Mouse (Mus musculus): ENCODE results near the gene Fstl3. TPM values are rescaled to one million over a fixed set of nuclear protein-coding genes. Genes with fewer than 3 reads are reported as not detected.

The Fstl3 gene
- total RNA-seq (2023): 1.5 to 3.1 TPM (median 1.8 TPM) in 4 replicates

DNA sequence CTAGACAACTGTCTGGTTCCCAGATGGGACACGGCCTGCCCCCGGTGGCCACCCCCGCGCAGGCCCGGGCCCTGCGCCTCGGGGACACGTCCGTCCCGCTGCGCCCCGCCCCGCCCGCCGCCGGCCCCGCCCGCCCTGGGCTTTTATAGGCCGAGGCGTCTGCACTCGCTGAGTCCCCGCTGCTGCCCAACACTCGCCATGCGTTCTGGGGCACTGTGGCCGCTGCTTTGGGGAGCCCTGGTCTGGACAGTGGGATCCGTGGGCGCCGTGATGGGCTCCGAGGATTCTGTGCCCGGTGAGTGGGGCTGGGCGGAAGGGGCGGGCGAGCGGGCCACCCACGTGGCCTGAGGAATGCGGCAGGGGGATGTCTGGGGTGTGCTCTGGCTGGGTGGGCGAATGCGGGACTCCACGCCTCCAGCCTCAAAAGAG, at the start of gene Fstl3:
Fstl3 (plus strand) TSS at position 170 of the 429 bp plus-strand sequence.

DNA sequence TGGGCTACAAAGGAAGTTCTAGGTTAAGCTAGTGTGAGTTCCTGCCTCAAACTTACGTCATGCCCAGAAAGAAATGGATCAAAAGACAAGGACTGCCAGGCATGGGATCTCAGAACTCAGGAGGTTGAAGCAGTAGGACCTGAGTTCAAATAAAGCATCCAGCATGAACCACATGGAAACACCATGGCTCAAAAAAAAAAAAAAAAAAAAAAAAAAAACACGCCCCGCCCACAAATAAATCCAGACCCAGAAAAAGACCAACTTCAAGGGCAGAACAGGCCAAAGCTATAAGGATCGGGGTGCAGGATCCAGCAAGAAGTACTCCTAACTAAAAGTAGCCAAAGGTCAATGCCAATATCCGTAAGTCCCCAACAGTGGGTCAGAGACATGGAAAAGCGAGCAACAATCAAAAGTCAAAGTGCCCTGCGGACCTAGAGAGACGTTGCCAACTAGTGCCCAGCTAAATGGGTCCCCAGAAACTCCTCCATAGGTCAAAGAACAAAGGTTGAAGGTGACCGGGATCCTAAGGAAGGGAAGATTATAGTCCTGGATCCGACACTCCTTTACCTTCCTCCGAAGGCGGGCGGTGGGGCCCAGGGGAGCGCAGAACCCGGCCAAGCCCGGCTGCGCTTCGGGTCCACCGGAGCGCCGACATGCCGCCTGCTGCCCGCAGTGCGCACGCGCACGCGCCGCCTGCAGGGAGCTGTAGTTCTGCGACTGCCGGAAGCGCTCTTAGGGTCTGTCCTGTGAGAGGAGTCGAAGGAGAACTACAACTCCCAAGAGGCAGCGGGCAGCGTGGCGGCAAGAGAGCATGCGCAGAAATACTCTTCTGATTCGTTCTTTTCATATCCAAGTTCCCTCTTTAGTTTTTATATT, 30.9 kb upstream of the Fstl3 start, which contains the start of gene Polrmt:
Polrmt (minus strand) TSS at position 684 of the 876 bp plus-strand sequence.

GRCm38 (mm10) chr10:79754856-79755516, 22.1 kb upstream of the Fstl3 start, which contains the start of gene Fgf22:
TSS of gene Fgf22 (plus strand) at chr10:79755076.

GRCm38 (mm10) chr10:79766508-79767325, 10.4 kb upstream of the Fstl3 start, which contains the start of gene Rnf126:
TSS of gene Rnf126 (minus strand) at chr10:79766952.

GRCm38 (mm10) chr10:79790861-79791260, 13.8 kb downstream of the Fstl3 start, which contains the start of gene Prss57:
TSS of gene Prss57 (minus strand) at chr10:79790961.

GRCm38 (mm10) chr10:79793051-79793737, 16.1 kb downstream of the Fstl3 start, which contains the start of gene Palm:
TSS of gene Palm (plus strand) at chr10:79793572.

DNA sequence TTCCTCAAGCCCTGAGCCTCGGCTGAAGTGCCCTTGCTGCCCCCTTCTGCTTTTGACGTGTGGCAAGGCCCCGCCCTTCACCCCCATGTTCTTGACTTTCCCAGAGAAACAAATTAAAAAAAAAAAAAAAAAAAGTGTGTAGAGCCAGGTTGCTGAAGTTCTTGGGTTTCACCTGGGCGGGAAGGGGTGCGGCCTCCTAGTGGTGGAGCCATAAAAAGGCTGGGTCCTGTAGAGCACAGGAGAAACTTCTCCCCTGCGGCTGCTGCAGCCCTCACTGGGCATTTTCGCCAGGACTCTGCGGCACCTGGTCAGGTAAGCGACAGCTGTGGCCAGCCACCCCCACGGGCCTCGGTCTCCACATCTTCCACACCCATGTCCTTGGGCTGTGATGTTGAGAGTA, 43.7 kb downstream of the Fstl3 start, which contains the start of gene Misp:
Misp (plus strand) TSS at position 208 of the 400 bp plus-strand sequence.

Other genes with a start within 250 kb of the Fstl3 start
- 2.9 to 3.5 TPM (median 3.1 TPM) in 4 replicates for gene Plpp2, start 243.5 kb upstream of the Fstl3 start, total RNA-seq (2023)
- gene Mier2, start 222.1 kb upstream of the Fstl3 start, total RNA-seq (2023): 42.9 to 51.2 TPM (median 44.5 TPM) in 4 replicates
- 3.5 TPM in 1 of 4 replicates, not detected in the others for gene Theg, start 189.9 kb upstream of the Fstl3 start, total RNA-seq (2023)
- gene C2cd4c, start 163.2 kb upstream of the Fstl3 start, total RNA-seq (2023): not detected in 4 replicates
- gene Shc2, start 139.4 kb upstream of the Fstl3 start, total RNA-seq (2023): not detected in 4 replicates
- gene Odf3l2, start 131.5 kb upstream of the Fstl3 start, total RNA-seq (2023): not detected in 4 replicates
- gene Madcam1, start 112.7 kb upstream of the Fstl3 start, total RNA-seq (2023): not detected in 4 replicates
- 16.5 to 17.6 TPM (median 17.2 TPM) in 4 replicates for gene Tpgs1, start 107.9 kb upstream of the Fstl3 start, total RNA-seq (2023)
- 64.3 to 70.9 TPM (median 67.1 TPM) in 4 replicates for gene Cdc34, start 95.1 kb upstream of the Fstl3 start, total RNA-seq (2023)
- 2.2 to 3.3 TPM (median 2.8 TPM) in 4 replicates for gene Gzmm, start 88.3 kb upstream of the Fstl3 start, total RNA-seq (2023)
- gene Bsg, start 72.8 kb upstream of the Fstl3 start, total RNA-seq (2023): 93.0 to 101 TPM (median 96.4 TPM) in 4 replicates
- gene Hcn2, start 60.6 kb upstream of the Fstl3 start, total RNA-seq (2023): not detected in 4 replicates
- 61.1 to 82.7 TPM (median 70.9 TPM) in 4 replicates for gene Polrmt, start 30.7 kb upstream of the Fstl3 start, total RNA-seq (2023)
- not detected in 4 replicates for gene Fgf22, start 22.2 kb upstream of the Fstl3 start, total RNA-seq (2023)
- gene Rnf126, start 10.3 kb upstream of the Fstl3 start, total RNA-seq (2023): 47.4 to 62.4 TPM (median 56.4 TPM) in 4 replicates
- gene Prss57, start 13.7 kb downstream of the Fstl3 start, total RNA-seq (2023): not detected in 4 replicates
- gene Palm, start 16.3 kb downstream of the Fstl3 start, total RNA-seq (2023): 6.0 to 6.7 TPM (median 6.3 TPM) in 4 replicates
- gene Misp, start 43.7 kb downstream of the Fstl3 start, total RNA-seq (2023): not detected in 4 replicates
- gene Ptbp1, start 77.2 kb downstream of the Fstl3 start, total RNA-seq (2023): 435 to 450 TPM (median 444 TPM) in 4 replicates
- gene Prtn3, start 97.2 kb downstream of the Fstl3 start, total RNA-seq (2023): 0.75 TPM in 1 of 4 replicates, not detected in the others
- gene Plppr3, start 97.4 kb downstream of the Fstl3 start, total RNA-seq (2023): 0.56 to 1.1 TPM (median 1.1 TPM) in 4 replicates
- gene Elane, start 109.0 kb downstream of the Fstl3 start, total RNA-seq (2023): not detected in 4 replicates
- not detected in 4 replicates for gene Cfd, start 113.6 kb downstream of the Fstl3 start, total RNA-seq (2023)
- gene Med16, start 131.7 kb downstream of the Fstl3 start, total RNA-seq (2023): 78.8 to 89.5 TPM (median 83.7 TPM) in 4 replicates
- not detected in 4 replicates for gene Gm26602, start 133.6 kb downstream of the Fstl3 start, total RNA-seq (2023)
- gene Kiss1r, start 139.7 kb downstream of the Fstl3 start, total RNA-seq (2023): 0.39 to 0.63 TPM (median 0.47 TPM) in 4 replicates
- gene R3hdm4, start 143.9 kb downstream of the Fstl3 start, total RNA-seq (2023): 94.1 to 105 TPM (median 98.7 TPM) in 4 replicates
- gene Arid3a, start 149.8 kb downstream of the Fstl3 start, total RNA-seq (2023): 32.5 to 39.9 TPM (median 35.7 TPM) in 4 replicates
- gene Wdr18, start 182.9 kb downstream of the Fstl3 start, total RNA-seq (2023): 46.0 to 52.3 TPM (median 48.3 TPM) in 4 replicates
- gene Grin3b, start 193.4 kb downstream of the Fstl3 start, total RNA-seq (2023): not detected in 4 replicates
- 163 to 175 TPM (median 163 TPM) in 4 replicates for gene Tmem259, start 207.1 kb downstream of the Fstl3 start, total RNA-seq (2023)
- 329 to 335 TPM (median 331 TPM) in 4 replicates for gene Cnn2, start 211.3 kb downstream of the Fstl3 start, total RNA-seq (2023)
- gene Abca7, start 219.2 kb downstream of the Fstl3 start, total RNA-seq (2023): 51.7 to 55.6 TPM (median 53.3 TPM) in 4 replicates
- 482 to 540 TPM (median 503 TPM) in 4 replicates for gene Arhgap45, start 239.4 kb downstream of the Fstl3 start, total RNA-seq (2023)

All from B cell, adult 62 days (primary cell).